Mouse (Mus musculus): ENCODE data around the gene Ceacam9. TPM values are rescaled to one million over a fixed set of nuclear protein-coding genes. Genes with fewer than 3 reads are reported as not detected.

The Ceacam9 gene
- polyA plus RNA-seq, 1 experiment from 2014 or later = 0.33 TPM

Other genes with a start within 250 kb of the Ceacam9 start
- gene Npas1, start 244.2 kb upstream of the Ceacam9 start, polyA plus RNA-seq (2015; fragmentation: Nextera tagmentation; extraction: Ambion mirVana) = 0.49 and 0.59 TPM in 2 replicates
- gene Arhgap35, start 106.9 kb upstream of the Ceacam9 start, polyA plus RNA-seq (2015; fragmentation: Nextera tagmentation; extraction: Ambion mirVana) = 12.9 and 16.0 TPM in 2 replicates
- 0.86 and 1.0 TPM in 2 replicates for gene Ceacam15, start 46.2 kb upstream of the Ceacam9 start, polyA plus RNA-seq (2015; fragmentation: Nextera tagmentation; extraction: Ambion mirVana)
- gene Ap2s1, start 16.5 kb downstream of the Ceacam9 start, polyA plus RNA-seq (2015; fragmentation: Nextera tagmentation; extraction: Ambion mirVana) = 218 and 242 TPM in 2 replicates
- gene Slc1a5, start 59.4 kb downstream of the Ceacam9 start, polyA plus RNA-seq (2015; fragmentation: Nextera tagmentation; extraction: Ambion mirVana) = 45.4 and 47.6 TPM in 2 replicates
- 88.8 and 92.5 TPM in 2 replicates for gene Strn4, start 94.0 kb downstream of the Ceacam9 start, polyA plus RNA-seq (2015; fragmentation: Nextera tagmentation; extraction: Ambion mirVana)
- 33.0 and 33.9 TPM in 2 replicates for gene Fkrp, start 94.8 kb downstream of the Ceacam9 start, polyA plus RNA-seq (2015; fragmentation: Nextera tagmentation; extraction: Ambion mirVana)
- 13.0 and 15.4 TPM in 2 replicates for gene Prkd2, start 121.0 kb downstream of the Ceacam9 start, polyA plus RNA-seq (2015; fragmentation: Nextera tagmentation; extraction: Ambion mirVana)
- 2.8 and 3.1 TPM in 2 replicates for gene Dact3, start 153.4 kb downstream of the Ceacam9 start, polyA plus RNA-seq (2015; fragmentation: Nextera tagmentation; extraction: Ambion mirVana)
- 2.9 and 3.7 TPM in 2 replicates for gene Gng8, start 169.9 kb downstream of the Ceacam9 start, polyA plus RNA-seq (2015; fragmentation: Nextera tagmentation; extraction: Ambion mirVana)
- gene Ptgir, start 184.6 kb downstream of the Ceacam9 start, polyA plus RNA-seq (2015; fragmentation: Nextera tagmentation; extraction: Ambion mirVana) = 1.4 and 1.5 TPM in 2 replicates
- 112 and 128 TPM in 2 replicates for gene Calm3, start 202.2 kb downstream of the Ceacam9 start, polyA plus RNA-seq (2015; fragmentation: Nextera tagmentation; extraction: Ambion mirVana)
- gene Pnmal2, start 222.8 kb downstream of the Ceacam9 start, polyA plus RNA-seq (2015; fragmentation: Nextera tagmentation; extraction: Ambion mirVana) = 5.6 and 6.0 TPM in 2 replicates
- 0.09 TPM in 2 replicates for gene Pnmal1, start 237.8 kb downstream of the Ceacam9 start, polyA plus RNA-seq (2015; fragmentation: Nextera tagmentation; extraction: Ambion mirVana)